Mouse (Mus musculus): ENCODE data around the gene Hist4h4. TPM values are rescaled to one million over a fixed set of nuclear protein-coding genes. Genes with fewer than 3 reads are reported as not detected.

Hist4h4 gene
- total RNA-seq, 2 experiments from 2014 or later: 20.5 to 22.3 TPM

DNA sequence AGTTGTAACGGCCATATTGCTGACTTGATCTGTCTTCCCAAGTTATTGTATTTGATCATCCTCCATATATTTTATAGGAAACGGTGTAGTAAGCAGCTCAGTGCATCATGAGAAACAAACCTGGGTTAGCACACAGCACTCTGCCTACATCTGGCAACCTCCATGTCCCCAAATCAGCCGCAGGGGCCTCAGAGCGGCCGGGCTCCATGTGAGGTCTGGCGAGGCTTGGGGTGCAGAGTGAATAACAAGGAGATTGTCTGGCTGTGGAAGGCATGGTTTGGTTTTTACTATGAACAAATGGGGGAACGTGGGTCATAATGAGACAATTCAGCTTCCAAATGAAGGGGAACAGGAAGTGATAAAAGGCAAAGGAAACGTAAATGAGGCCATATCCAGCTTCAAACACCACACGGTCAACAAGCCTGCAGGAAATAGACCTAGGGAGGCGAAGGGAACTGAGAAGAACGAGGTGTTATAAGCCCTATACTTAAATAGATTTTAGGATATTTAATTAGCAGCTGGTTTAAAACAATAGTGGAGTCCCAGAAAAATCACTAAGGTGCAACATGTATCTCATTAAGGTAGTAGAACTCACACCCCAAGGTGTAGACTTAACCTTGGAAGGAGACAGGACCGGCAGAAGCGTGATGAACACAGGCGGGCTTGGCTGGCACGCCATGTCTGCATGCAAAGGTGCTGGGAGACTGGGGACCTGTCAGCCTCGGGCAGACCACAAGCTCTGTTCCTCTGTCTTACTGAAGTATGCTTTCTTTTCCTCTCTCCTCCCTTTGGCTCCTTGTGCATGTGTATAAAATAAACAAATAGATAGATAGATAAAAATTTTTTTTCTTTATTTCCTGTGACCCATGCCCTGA lies 11.1 kb downstream of the Hist4h4 start:
- intact Hi-C loops (cut with DNase I): no loop called here
- DNase-seq: no peak

DNA sequence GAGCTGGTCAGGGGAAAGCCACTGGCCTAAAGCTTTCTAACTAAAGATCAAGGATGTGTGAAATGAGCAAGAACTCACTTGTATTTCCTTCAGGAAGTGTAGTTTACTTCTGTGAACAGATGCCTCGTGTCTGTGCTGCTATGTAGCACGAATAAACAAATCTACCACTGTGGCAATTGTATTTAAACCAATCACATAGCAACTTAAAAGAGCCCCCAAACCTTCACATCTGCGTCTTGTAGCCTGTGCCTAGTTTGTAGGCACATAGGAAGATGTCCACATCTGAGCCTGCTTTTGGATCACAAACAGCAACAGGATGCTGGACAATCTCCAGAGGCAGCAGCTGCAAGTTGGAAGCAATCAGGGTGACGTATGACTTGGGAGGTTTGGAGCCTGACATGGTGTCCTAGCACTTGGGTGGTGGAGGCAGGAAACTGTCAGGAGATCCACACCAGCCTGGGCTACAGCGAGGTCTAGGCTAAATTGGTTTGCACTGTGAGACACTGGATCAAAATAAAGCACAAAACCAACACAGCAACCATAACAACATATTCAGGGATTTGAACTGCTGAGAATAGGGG lies 14.7 kb downstream of the Hist4h4 start:
- peak; percentile 88 for DNase-seq
- intact Hi-C loops (cut with DNase I): no loop called here

DNA sequence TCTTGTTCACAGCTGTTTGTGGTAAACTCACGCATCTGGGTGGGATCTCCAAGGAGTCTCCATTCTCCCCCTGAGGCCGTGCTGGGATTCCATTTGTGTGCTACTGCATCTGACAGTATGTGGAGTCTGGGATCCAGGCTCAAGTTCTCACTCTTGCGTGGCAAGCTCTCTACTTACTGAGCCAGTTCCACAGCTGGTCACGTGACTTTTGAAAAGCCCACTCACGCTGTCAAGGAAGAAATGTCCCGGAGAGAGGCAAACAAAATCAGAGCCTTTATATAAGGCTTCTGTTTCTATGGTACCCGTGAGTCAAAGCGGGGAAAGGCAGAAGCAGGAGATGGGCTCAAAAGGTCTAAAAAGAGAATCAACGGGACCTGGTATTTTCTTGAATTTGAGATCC lies 21.5 kb downstream of the Hist4h4 start:
- intact Hi-C loops (cut with DNase I): no loop called here

DNA sequence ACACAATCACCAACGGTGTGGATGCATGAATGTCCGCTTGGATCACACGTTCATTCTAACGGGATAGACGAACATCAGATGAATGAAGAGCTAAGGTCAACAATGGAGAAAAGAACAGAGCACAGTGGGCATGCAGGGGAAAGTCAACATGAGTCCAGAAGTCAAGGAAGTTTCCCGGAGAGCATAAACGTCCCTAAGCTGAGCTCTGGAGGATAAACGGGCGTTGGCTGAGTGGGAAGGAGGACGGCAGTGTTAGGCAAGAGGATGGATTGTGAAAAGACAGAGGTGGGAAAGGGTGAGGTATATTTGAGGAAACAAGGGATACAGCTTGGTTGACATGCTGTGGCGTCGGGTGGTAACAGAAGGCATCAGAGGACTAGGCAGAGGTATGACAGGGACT lies 22.1 kb downstream of the Hist4h4 start:
- no peak for DNase-seq
- intact Hi-C loops (cut with DNase I): no loop called here

More for the DNA sequence above, 21.5 kb downstream of the Hist4h4 start:
- no peak for DNase-seq

GRCm38 (mm10) chr6:136781377-136781986 lies 22.7 kb downstream of the Hist4h4 start, which contains the start of gene Gucy2c:
Gene Gucy2c, minus strand, starts transcription at chr6:136781765.
- intact Hi-C loops (cut with DNase I): no loop called here
- DNase-seq: no peak

- intact Hi-C loops (cut with DNase I): no loop called here
Observed at GRCm38 (mm10) chr6:136776392-136776791, 27.8 kb downstream of the Hist4h4 start.

GRCm38 (mm10) chr6:136769859-136770258 lies 34.4 kb downstream of the Hist4h4 start:
- intact Hi-C loops (cut with DNase I): no loop called here
- DNase-seq: no peak

More at GRCm38 (mm10) chr6:136776392-136776791, 27.8 kb downstream of the Hist4h4 start:
- DNase-seq: no peak

DNA sequence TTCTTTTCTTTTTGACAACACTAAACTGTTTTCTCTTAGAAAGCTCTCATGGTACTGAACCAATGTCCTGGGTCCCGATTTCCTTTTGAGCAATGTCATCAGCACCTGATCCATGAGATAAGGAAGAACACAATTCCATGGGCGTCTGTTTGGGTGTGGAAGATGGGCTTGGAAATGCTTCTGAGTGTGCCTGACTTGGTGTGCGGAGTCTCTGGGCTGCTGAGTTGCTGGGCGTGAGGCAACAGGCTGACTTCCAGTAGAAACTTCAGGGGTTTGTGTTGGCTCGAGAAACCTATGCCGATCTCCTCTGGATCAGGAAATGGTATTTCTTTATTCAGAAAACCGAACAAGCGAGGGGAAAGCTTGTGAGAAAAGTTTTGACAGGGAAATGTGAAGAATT lies 35.1 kb downstream of the Hist4h4 start:
- DNase-seq: peak in 1 of 2 experiments; percentile 7
- intact Hi-C loops (cut with DNase I): no loop called here

GRCm38 (mm10) chr6:136763912-136764311 lies 40.3 kb downstream of the Hist4h4 start:
- no peak for DNase-seq
- intact Hi-C loops (cut with DNase I): no loop called here

Small RNAs within 50 kb of the gene (microRNA-seq; reads per million reads assigned to microRNA genes)
- 0 reads per million in 2 experiments for gene Gm44364

Other genes starting within 250 kb of the Hist4h4 start
- gene Plbd1, start 142.5 kb downstream of the Hist4h4 start, total RNA-seq (2021): 10 to 100 TPM; 34.2 to 37.9 TPM
- gene Gucy2c, start 22.6 kb downstream of the Hist4h4 start, total RNA-seq (2021): not detected
- 10 to 100 TPM; 35.3 to 42.5 TPM for gene H2afj, start 3.8 kb upstream of the Hist4h4 start, total RNA-seq (2021)
- gene BC049715, start 23.2 kb upstream of the Hist4h4 start, total RNA-seq (2021): 1 to 10 TPM; 1.0 to 1.8 TPM
- 10 to 100 TPM; 79.6 to 85.0 TPM for gene Wbp11, start 23.8 kb upstream of the Hist4h4 start, total RNA-seq (2021)
- under 1 TPM; 0.17 TPM for gene Smco3, start 31.0 kb upstream of the Hist4h4 start, total RNA-seq (2021)
- gene Art4, start 53.3 kb upstream of the Hist4h4 start, total RNA-seq (2021): 10 to 100 TPM; 11.9 to 13.2 TPM
- 100 to 1,000 TPM; 312 to 380 TPM for gene Mgp, start 71.4 kb upstream of the Hist4h4 start, total RNA-seq (2021)
- gene Erp27, start 117.8 kb upstream of the Hist4h4 start, total RNA-seq (2021): not detected
- not detected for gene Pde6h, start 119.4 kb upstream of the Hist4h4 start, total RNA-seq (2021)
- gene Arhgdib, start 137.5 kb upstream of the Hist4h4 start, total RNA-seq (2021): 10 to 100 TPM; 37.4 to 45.4 TPM